Mouse (Mus musculus) testis, adult 2 months (tissue): Measurements from ENCODE around the gene Unc45a. TPM values are rescaled to one million over a fixed set of nuclear protein-coding genes. Genes with fewer than 3 reads are reported as not detected.
"Not testable (repeated sequence)": the region's sequence is repeated elsewhere in the genome, so short reads cannot be mapped to it uniquely, and the experiment has no call there.

ENCODE experiments used
- H3K27ac ChIP-seq: fragments of 200-500 bp; 2 replicates; pipeline ENCODE4 v1.5.1; 2012; ENCODE audit warnings: low read depth, low read length; ENCODE audit not compliant: control insufficient read depth, insufficient read depth
- H3K27me3 ChIP-seq: fragments of 200-500 bp; 2 replicates; pipeline ENCODE4 v1.6.1; 2012; ENCODE audit warnings: mild to moderate bottlenecking, low read length, moderate library complexity; ENCODE audit not compliant: control insufficient read depth, insufficient read depth
- H3K36me3 ChIP-seq: fragments of 200-500 bp; 2 replicates; pipeline ENCODE4 v1.6.1; 2012; ENCODE audit warnings: mild to moderate bottlenecking, low read length; ENCODE audit not compliant: control insufficient read depth, insufficient read depth
- H3K4me1 ChIP-seq: fragments of 200-500 bp; 2 replicates; pipeline ENCODE4 v1.6.1; 2012; ENCODE audit warnings: low read length; ENCODE audit not compliant: control insufficient read depth, insufficient read depth
- H3K4me3 ChIP-seq: fragments of 200-500 bp; 2 replicates; pipeline ENCODE4 v1.5.1; 2012; ENCODE audit warnings: low read depth, mild to moderate bottlenecking, low read length, moderate library complexity, mixed read lengths; ENCODE audit not compliant: control insufficient read depth
- CTCF ChIP-seq: fragments of 200-500 bp; IDR thresholded peaks from 2 replicates; pipeline ENCODE4 v1.5.1; 2012; ENCODE audit warnings: low read depth, mild to moderate bottlenecking, inconsistent platforms, low read length, moderate library complexity; ENCODE audit not compliant: control insufficient read depth, insufficient read depth, insufficient replicate concordance
- POLR2A ChIP-seq: fragments of 200-500 bp; IDR thresholded peaks from 2 replicates; pipeline ENCODE4 v1.6.1; 2012; ENCODE audit warnings: low read depth, mild to moderate bottlenecking, inconsistent platforms, low read length, moderate library complexity; ENCODE audit not compliant: control insufficient read depth
- polyA plus RNA-seq: library from polyadenylated mRNA; depleted of rRNA; stranded (reverse); fragments of >200 nt; gene quantifications from 2 replicates; pipeline ENCODE4 v1.2.3, GENCODE M21; 2012

The Unc45a gene
- polyA plus RNA-seq, 1 experiment: 9.4 TPM

- no peak for TF ChIP-seq CTCF
- TF ChIP-seq POLR2A: no peak
- Histone ChIP-seq H3K4me3 (peak overlapping the region; percentile 5), H3K36me3 (no peaks in the 10 kb centered on the region), H3K4me1 (peaks cover 23% of the 10 kb centered on the region), H3K27me3 (no peaks in the 10 kb centered on the region), H3K27ac (no peak overlapping the region)
Measured at GRCm38 (mm10) chr7:80339371-80339770, 1.4 kb downstream of the Unc45a start.

GRCm38 (mm10) chr7:80336932-80337331 lies 3.9 kb downstream of the Unc45a start:
- no peaks in the 10 kb centered on the region for H3K36me3 ChIP-seq
- no peak overlapping the region for H3K4me3 ChIP-seq
- peaks cover 12% of the 10 kb centered on the region for H3K4me1 ChIP-seq
- H3K27me3 ChIP-seq: no peaks in the 10 kb centered on the region
- H3K27ac ChIP-seq: no peak overlapping the region
- TF ChIP-seq CTCF (no peak), POLR2A (no peak)

- H3K27me3 ChIP-seq: no peaks in the 10 kb centered on the region
- H3K4me3 ChIP-seq: no peak overlapping the region
- TF ChIP-seq POLR2A (no peak), CTCF (no peak)
- H3K4me1 ChIP-seq: peaks cover 5% of the 10 kb centered on the region
- H3K36me3 ChIP-seq: no peaks in the 10 kb centered on the region
- no peak overlapping the region for H3K27ac ChIP-seq
Measured at GRCm38 (mm10) chr7:80334848-80335247, 6.0 kb downstream of the Unc45a start.

GRCm38 (mm10) chr7:80331433-80331832 lies 9.4 kb downstream of the Unc45a start:
- Histone ChIP-seq H3K27me3 (no peaks in the 10 kb centered on the region), H3K27ac (no peak overlapping the region), H3K4me1 (no peaks in the 10 kb centered on the region), H3K4me3 (no peak overlapping the region), H3K36me3 (no peaks in the 10 kb centered on the region)
- TF ChIP-seq CTCF (no peak), POLR2A (no peak)

DNA sequence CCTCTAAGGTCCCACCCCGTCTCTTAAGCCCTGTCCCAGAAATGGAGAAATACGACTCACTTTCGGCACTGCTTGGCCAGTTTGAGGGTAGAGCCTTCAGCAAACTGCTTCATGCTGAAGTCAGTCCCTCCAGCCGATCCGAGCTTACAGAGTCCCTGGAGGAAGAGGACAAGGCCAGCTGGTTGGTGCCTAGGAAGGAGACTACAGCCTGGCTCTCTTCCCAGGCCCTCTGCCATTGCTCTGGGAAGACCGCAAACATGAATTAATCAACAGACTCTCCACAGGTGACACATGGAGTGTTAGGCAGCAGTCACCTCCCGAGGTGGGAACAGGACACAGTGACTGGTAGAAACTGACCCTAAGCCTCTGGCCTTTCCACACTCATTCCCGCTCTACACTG lies 10.5 kb downstream of the Unc45a start:
- TF ChIP-seq POLR2A: no peak
- TF ChIP-seq CTCF: no peak
- H3K36me3 ChIP-seq: 0 out of 2 replicates have a peak, but pooled peaks cover 1% of the 10 kb centered on the region
- H3K4me3 ChIP-seq: no peak overlapping the region
- no peaks in the 10 kb centered on the region for H3K27me3 ChIP-seq
- peaks cover 2% of the 10 kb centered on the region for H3K4me1 ChIP-seq
- H3K27ac ChIP-seq: no peak overlapping the region

DNA sequence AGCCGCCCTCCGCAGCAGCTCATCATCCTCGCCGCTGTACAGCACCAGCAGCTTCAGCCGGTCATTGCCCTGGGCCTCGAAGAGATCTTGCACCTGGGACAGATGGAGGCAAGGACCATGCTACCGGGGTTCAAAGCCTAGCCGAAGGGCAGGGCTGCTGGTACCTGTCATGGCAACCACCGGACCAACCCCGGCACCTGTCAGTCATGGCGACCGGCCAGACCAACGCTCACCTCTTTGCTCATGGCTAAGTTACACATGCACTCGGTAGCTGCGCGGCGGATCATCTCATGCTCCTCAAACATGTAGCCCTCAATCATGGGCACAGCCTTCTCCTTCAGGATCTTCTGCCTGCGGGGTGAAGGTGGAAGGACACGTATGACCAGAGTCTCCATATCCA lies 14.7 kb downstream of the Unc45a start:
- H3K27ac ChIP-seq: no peak overlapping the region
- no peaks in the 10 kb centered on the region for H3K27me3 ChIP-seq
- no peak overlapping the region for H3K4me3 ChIP-seq
- no peak for TF ChIP-seq POLR2A
- TF ChIP-seq CTCF: no peak; the same call in 1 of the 2 replicates
- H3K4me1 ChIP-seq: peaks cover 4% of the 10 kb centered on the region
- 0 out of 2 replicates have a peak, but pooled peaks cover 1% of the 10 kb centered on the region for H3K36me3 ChIP-seq

DNA sequence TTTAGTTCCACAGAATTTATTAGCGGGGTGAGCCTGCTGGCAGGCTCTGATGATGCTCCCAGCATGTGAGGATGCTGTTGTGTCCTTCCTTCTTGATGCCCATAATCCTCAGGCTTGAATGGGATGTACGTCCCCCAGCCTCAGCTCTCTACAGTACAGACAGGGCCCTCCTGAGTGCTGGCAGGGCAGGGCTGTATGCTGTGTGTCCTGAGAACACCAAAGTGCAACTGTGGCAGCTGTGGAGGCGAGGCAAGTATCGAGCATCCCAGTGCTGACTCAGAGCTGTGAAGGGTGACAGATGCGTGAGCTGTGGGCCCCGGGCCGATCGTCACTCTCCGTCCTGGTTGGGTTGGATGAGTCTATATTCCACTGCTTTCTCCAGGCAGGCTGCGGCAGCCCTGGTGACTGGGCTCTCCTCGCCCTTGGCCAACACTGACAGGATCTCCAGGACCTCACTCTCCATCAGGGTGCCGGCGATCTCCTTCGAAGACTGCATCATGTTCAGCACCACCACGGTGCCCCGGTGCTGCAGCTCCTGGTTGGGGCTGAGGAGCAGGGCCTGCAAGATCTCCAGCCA lies 15.4 kb downstream of the Unc45a start:
- H3K27ac ChIP-seq: no peak overlapping the region
- peaks cover 4% of the 10 kb centered on the region for H3K4me1 ChIP-seq
- H3K4me3 ChIP-seq: no peak overlapping the region
- H3K27me3 ChIP-seq: no peaks in the 10 kb centered on the region
- 0 out of 2 replicates have a peak, but pooled peaks cover 1% of the 10 kb centered on the region for H3K36me3 ChIP-seq
- no peak for TF ChIP-seq POLR2A
- no peak for TF ChIP-seq CTCF

DNA sequence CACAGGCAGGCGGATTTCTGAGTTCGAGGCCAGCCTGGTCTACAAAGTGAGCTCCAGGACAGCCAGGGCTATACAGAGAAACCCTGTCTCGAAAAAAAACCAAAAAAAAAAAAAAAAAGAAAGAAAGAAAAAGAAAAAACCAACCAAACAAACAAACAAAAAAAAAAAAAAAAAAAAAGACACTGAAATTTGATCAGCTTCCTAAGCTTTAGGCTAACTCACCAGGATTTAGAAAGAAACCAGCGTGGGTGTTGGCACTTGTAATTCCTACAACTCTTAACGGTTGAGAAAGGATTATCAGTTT lies 16.0 kb downstream of the Unc45a start:
- H3K4me1 ChIP-seq, H3K36me3 ChIP-seq, H3K27me3 ChIP-seq, H3K27ac ChIP-seq, H3K4me3 ChIP-seq: not testable (repeated sequence)
